Comparison of ENCODE assay signal across 10 mouse cellular contexts in the genomic region with DNA sequence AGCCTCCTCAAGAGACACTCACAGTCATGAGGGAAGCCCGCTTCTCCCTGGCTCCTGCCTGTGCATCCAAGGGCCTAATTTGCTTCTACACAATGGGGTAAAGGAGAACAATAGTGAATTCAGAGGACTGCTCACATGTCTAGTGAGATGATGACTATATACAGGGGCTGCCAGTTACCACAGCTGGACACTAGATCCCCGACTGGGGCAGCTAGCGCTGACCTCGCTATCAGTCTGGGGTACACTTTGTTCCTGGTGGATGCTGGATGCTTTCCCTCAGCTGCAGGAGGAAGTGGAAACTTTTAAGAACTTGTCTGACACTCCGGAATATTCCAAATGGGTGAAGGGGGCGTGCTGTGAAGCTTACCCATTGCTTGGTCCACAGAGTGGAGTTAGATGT.
DNase-seq lines count a peak whose midpoint lies in the region; ATAC-seq and TF ChIP-seq lines count a peak whose summit lies in the region.
"Had no signal": no experiment of that assay in that cellular context is flagged by ENCODE, and none has a peak within 500 bp of the region (broad histone marks: within the 10 kb centered on the region; RNA-seq: fewer than 3 reads in every experiment).

No protein-coding gene starts in this region.

- H3K4me3 ChIP-seq in kidney, adult 2 months (ENCODE audit: insufficient read depth, low read depth, low read length) = no peak overlapping the region
- no peak overlapping the region for H3K4me3 ChIP-seq in midbrain, embryonic 12.5 days
- H3K4me3 ChIP-seq in midbrain, embryonic 13.5 days (replicated peaks) = no peak overlapping the region
- no peak overlapping the region for H3K4me3 ChIP-seq in heart, embryonic 15.5 days
- H3K4me3 ChIP-seq: forebrain, embryonic 13.5 days had no signal

- TF ChIP-seq CTCF in kidney, adult 2 months (conservative IDR thresholded peaks at IDR 0.05; ENCODE audit: insufficient read depth, insufficient read length, low read depth, low read length) = no peak

- H3K27ac ChIP-seq in kidney, adult 2 months (ENCODE audit: insufficient read depth, low read depth, low read length) = no peak overlapping the region
- H3K27ac ChIP-seq in midbrain, embryonic 12.5 days (replicated peaks) = 0 out of 2 replicates have a peak overlapping the region, but pooled peaks have one; percentile 1
- H3K27ac ChIP-seq in midbrain, embryonic 13.5 days = no peak overlapping the region
- peak overlapping the region; percentile 53; the same call in 1 of the 2 replicates for H3K27ac ChIP-seq in heart, embryonic 15.5 days
- H3K27ac ChIP-seq: forebrain, embryonic 13.5 days had no signal

- no peaks in the 10 kb centered on the region for H3K27me3 ChIP-seq in kidney, adult 2 months (replicated peaks; ENCODE audit: control insufficient read depth, insufficient read depth, low read length)
- H3K27me3 ChIP-seq in midbrain, embryonic 12.5 days = no peaks in the 10 kb centered on the region
- H3K27me3 ChIP-seq in midbrain, embryonic 13.5 days = no peaks in the 10 kb centered on the region
- no peaks in the 10 kb centered on the region for H3K27me3 ChIP-seq in heart, embryonic 15.5 days
- H3K27me3 ChIP-seq: forebrain, embryonic 13.5 days had no signal

- H3K4me2 ChIP-seq in midbrain, embryonic 12.5 days (replicated peaks) = no peak overlapping the region
- H3K4me2 ChIP-seq in midbrain, embryonic 13.5 days (replicated peaks) = no peak overlapping the region
- no peak overlapping the region for H3K4me2 ChIP-seq in heart, embryonic 15.5 days
- H3K4me2 ChIP-seq: forebrain, embryonic 13.5 days had no signal

- DNase-seq in kidney, adult 2 months = peak; percentile 37
- DNase-seq in kidney, adult 9 months = no peak
- peak; percentile 56 for DNase-seq in testis, postnatal 14 days (ENCODE audit: low spot score)
- DNase-seq in urinary bladder, postnatal 10 days (ENCODE audit: low spot score) = no peak
- DNase-seq: adrenal gland, postnatal 10 days; spleen, adult 18-20 months had no signal

- H3K9me3 ChIP-seq in midbrain, embryonic 12.5 days = no peaks in the 10 kb centered on the region
- H3K9me3 ChIP-seq in midbrain, embryonic 13.5 days = no peaks in the 10 kb centered on the region
- H3K9me3 ChIP-seq in heart, embryonic 15.5 days (replicated peaks) = no peaks in the 10 kb centered on the region
- H3K9me3 ChIP-seq: forebrain, embryonic 13.5 days had no signal

- ATAC-seq in midbrain, embryonic 12.5 days (ENCODE audit: low FRiP score, low read depth) = peak; percentile 68; the same call in 1 of the 2 replicates
- no peak for ATAC-seq in midbrain, embryonic 13.5 days
- ATAC-seq in heart, embryonic 15.5 days (replicated peaks; ENCODE audit: insufficient number of reproducible peaks, insufficient read depth, low FRiP score, low read depth) = 0 out of 2 replicates have a peak, but pooled peaks have one; percentile 43
- ATAC-seq: forebrain, embryonic 13.5 days had no signal

- H3K36me3 ChIP-seq in kidney, adult 2 months (ENCODE audit: control insufficient read depth, insufficient read depth, low read length) = no peaks in the 10 kb centered on the region
- no peaks in the 10 kb centered on the region for H3K36me3 ChIP-seq in midbrain, embryonic 12.5 days
- no peaks in the 10 kb centered on the region for H3K36me3 ChIP-seq in midbrain, embryonic 13.5 days
- H3K36me3 ChIP-seq in heart, embryonic 15.5 days = no peaks in the 10 kb centered on the region

- H3K4me1 ChIP-seq in kidney, adult 2 months (ENCODE audit: control insufficient read depth, insufficient read depth, low read length) = no peaks in the 10 kb centered on the region
- H3K4me1 ChIP-seq in midbrain, embryonic 12.5 days = 0 out of 2 replicates have a peak, but pooled peaks cover 7% of the 10 kb centered on the region
- peaks cover 4% of the 10 kb centered on the region; the same call in 1 of the 2 replicates for H3K4me1 ChIP-seq in midbrain, embryonic 13.5 days (replicated peaks)
- peaks cover 10% of the 10 kb centered on the region; the same call in 1 of the 2 replicates for H3K4me1 ChIP-seq in heart, embryonic 15.5 days (replicated peaks)

- TF ChIP-seq POLR2A in kidney, adult 2 months (IDR thresholded peaks at IDR 0.05; ENCODE audit: low read depth, low read length) = no peak

- WGBS in kidney, adult 2 months = 80% methylated on average over 6 of the region's 6 CpGs
- 43% methylated on average over 6 of the region's 6 CpGs for WGBS in midbrain, embryonic 12.5 days
- WGBS in midbrain, embryonic 13.5 days = 33% methylated on average over 6 of the region's 6 CpGs
- 68% methylated on average over 6 of the region's 6 CpGs for WGBS in heart, embryonic 15.5 days

- no peak overlapping the region for H3K9ac ChIP-seq in midbrain, embryonic 12.5 days (replicated peaks)
- H3K9ac ChIP-seq in midbrain, embryonic 13.5 days (replicated peaks) = no peak overlapping the region
- no peak overlapping the region for H3K9ac ChIP-seq in heart, embryonic 15.5 days
- H3K9ac ChIP-seq: forebrain, embryonic 13.5 days had no signal

Comparison
In these comparisons a context has a peak if more than half of its experiments do, and no peak if none do; other contexts are left out.
1. DNase-seq: peak in kidney, adult 2 months (single experiment) and testis, postnatal 14 days (single experiment); none in kidney, adult 9 months (single experiment) and urinary bladder, postnatal 10 days (single experiment).
2. H3K27ac ChIP-seq: peak in midbrain, embryonic 12.5 days (single experiment) and heart, embryonic 15.5 days (single experiment); none in kidney, adult 2 months (single experiment) and midbrain, embryonic 13.5 days (single experiment).